Mouse (Mus musculus): ENCODE results near the gene 4930415O20Rik.

The 4930415O20Rik gene

DNA sequence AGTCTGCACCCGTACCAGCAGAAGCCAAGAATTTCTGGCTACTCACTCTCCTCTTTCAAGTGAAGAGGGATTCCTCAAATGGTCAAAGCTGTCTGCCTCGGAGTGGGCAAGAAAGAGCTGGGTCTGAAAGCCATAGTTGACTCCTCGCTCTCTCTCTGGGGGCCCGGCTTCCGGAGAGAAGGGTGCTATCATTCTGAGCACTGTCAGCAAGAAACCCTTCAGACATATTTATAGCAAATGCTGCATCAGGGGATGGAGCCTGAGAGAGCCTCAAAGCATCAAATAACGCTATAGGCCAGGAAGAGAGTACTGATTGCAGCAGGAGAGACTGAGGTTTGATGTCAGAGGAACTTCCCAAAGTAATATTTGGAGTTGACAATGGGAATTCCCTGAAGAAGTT is 58.7 kb downstream of the 4930415O20Rik start:
- no peak for DNase-seq (ENCODE audit: low read depth, low spot score)

DNA sequence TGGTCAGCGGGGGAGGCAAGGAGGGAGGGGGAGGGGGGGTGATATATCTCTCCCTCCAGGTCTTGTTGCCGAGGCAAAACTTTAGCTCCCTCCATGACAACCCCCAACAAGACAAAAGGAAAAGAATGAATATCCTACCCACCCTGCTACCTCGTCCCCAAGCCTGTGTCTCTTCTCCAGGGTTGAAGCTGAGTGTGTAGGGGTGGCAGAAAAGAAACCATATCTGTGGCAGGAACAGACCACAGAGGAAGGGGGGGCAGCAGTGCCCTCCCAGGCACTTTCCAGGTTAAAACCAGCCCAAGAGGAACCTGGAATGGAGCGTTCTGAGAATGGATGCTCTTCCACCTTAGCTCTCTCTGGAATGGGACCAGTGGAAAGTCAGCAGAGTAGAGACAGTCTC is 59.7 kb downstream of the 4930415O20Rik start, which contains the start of gene Cacnb3:
TSS of gene Cacnb3 (plus strand) at position 301 of the 400 bp plus-strand sequence.
- DNase-seq (ENCODE audit: low read depth, low spot score): no peak

DNA sequence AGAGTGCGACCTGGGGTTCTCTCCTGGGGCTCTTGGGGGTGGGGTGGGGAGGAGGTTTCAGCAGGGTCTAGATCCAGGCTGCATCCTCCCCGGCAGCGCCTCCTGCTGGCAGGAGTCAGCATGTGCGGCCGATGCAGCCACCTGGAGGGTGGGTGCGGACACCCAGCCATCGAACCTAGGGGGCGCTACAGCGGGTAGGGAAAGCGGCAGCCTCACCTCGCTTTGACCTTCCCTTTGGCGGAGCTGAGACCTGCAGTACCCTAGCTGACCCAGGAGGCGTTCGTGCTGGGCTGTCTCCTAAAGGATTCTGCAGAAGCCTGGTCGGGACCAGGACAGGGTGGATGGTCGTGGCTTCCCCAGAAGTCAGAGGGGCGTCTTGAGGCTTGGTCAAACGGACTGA is 60.7 kb downstream of the 4930415O20Rik start:
- DNase-seq (ENCODE audit: low read depth, low spot score): peak; percentile 97

DNA sequence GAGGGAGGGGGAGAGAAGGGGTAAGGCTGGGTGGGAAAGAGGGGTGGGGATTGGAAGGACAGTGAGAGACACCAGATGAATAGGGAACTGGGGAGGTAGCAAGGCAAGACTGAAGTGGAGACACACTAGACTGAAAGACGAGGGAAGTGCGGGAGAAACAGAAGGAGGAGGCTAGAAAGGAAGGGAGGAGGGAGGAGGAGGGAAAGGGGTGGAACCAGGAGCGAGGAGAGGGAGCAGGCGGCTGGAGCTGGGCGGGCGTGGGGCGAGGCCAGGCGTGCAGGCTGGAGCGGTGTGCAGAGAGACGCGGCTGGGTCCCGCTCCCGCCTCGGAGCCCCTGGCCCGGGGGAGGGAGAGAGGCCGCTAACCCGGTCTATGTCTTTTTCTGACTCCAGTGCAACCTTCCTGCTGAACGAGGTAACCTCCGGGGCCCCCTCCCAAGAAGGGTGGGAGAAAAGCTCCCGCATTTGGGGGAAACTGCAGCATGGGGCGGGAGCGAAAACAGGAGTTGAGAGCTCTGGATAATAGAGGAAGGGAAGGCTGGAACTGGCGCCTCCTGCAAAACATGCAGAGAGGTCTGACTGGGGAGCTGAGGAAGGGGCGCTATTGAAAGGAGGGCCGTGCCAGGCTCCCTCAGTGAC is 61.4 kb downstream of the 4930415O20Rik start:
- DNase-seq (ENCODE audit: low read depth, low spot score): peak; percentile 69

DNA sequence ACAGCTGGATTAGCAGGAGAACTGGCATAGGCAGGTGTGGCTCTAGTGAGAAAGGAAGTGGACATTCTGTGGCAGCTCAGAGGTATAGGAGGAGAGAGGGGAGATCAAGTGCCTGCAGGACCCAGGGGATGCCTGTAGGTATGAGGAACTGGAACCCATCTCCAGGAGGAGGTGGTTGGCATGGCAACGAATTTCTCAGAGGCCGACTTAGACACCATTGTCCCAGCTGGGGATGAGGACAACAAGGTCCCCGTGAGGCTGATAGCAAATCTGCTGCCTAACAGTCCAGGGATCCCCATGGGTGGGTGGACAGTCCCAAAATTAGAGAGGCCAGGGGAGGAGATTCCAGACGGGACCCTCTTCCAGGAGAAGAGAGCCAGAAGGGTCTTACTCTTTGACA is 62.1 kb downstream of the 4930415O20Rik start:
- DNase-seq (ENCODE audit: low read depth, low spot score): no peak

DNA sequence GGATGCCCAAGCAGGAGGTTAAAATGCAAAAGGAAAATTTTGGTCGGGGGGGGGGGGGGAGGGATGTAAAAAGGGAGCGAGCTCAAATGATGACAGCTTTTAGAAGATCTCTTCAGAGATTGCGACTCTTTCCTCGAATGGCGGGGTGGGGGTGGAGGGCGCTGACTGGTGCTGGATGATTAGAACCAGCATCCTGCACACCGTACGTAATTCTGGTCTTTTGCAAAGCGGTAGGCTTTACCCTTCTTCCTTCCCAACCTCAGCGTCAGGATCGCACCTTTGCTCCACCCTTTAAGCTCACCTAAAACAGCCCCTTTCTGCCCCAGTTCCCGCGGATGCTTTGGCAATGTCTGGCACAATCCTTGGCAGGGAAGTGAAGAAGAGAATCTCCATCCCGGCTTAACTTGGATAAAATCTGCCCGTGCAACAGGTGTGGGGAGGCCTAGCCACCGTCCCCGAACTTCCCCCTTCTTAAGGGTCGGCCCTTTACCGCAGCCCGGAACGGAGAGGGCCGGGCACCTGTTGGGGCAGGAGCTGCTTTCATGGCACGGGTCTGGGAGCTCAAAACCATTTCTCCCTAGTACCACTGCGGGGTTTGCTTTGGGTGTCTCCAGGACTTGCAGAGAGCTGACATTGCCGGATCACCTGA is 63.1 kb downstream of the 4930415O20Rik start:
- no peak for DNase-seq (ENCODE audit: low read depth, low spot score)

DNA sequence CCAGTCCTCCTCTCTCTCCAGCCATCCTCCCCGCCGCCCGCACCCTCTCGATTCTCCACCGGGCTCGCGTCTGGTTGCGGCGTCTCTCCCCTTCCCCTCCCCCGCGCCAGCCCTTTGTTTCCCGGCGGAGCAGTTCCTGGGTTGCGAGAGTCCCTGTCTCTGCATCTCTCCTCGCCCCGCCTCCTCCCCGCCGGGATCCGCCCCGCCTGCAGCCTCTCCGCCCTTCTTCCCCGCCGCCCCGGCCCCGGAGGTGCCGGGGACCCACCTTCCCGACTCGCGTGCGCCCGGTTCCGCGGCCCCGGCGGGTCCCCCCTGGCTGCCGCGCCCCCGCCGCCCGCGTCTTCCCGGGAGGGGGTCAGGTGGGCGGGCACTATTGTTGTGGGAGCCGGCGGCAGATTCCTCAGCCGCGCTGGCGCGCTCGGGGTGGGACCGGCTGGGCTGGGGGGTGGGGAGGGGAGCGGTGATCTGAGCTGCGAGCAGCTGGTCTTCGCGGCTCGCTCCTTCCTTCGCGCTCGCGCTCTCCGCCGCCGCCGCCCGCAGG is 63.8 kb downstream of the 4930415O20Rik start:
- DNase-seq (ENCODE audit: low read depth, low spot score): peak; percentile 82

DNA sequence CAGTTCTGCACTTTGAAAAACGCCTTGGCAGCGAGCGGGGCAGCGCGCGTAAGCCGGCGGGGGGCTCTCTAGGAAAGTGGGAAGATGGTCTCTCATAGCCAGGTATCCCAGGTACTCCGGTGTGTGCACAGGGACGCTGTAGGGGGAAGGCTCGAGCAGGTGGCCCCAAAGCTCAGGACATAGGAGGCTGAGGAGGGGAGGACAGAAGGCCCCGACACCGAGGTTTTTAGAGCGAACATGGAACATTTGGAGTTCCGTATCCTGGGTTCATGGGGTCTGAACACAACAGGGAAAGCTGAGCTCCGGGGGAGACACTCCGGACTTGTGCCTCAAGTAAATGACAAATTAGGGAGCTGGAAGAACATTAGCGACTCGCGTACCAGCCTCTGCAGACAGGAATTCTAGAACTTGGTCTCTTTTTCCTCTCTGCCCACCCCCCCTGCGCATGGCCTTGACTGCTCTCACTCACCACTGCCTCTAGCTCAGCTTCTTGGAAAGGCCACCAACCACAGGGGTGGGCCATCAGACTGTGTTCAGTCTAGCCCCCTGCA is 64.6 kb downstream of the 4930415O20Rik start:
- DNase-seq (ENCODE audit: low read depth, low spot score): no peak

DNA sequence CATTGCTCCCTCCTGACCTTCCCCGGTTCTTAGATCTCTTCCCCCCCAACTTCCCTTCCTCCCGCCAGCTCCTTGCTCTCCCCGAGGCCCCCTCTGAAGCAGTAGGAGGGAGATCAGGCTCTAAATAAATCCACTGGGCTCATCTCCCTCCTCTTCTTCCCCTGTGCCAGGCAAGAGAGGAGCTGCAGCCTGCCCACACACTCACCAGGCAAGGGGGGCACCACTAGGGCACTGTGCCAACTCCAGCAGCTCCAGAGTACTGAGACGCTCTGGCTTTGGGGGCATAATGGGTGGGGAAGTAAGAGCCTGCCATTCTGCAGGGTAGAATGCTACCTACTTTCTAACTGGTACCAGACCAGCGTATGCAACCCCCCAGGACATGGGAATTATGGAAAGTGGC is 65.7 kb downstream of the 4930415O20Rik start:
- no peak for DNase-seq (ENCODE audit: low read depth, low spot score)

DNA sequence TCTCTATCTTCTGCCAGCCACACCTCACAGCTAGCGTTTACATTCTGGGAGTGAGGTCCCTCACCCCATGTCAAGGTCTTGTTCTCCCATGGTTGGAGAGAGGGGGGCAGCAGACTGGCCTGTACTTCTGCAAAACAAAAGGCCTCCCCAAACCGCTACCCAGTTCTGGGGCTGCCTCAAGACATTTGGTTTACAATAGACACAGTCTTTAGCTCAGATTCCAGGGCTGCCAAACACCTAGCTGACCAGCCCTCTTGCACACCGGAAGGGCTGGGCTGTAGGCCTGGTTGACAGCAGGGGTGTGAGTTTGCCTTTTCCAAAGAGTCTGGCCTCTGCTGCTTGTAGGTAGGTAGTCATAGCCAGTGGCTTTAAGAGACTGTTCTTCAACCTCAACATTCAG is 66.4 kb downstream of the 4930415O20Rik start:
- peak; percentile 65 for DNase-seq (ENCODE audit: low read depth, low spot score)
